Mouse (Mus musculus) MEL (cell line): ENCODE data around the gene Fndc5. TPM values are rescaled to one million over a fixed set of nuclear protein-coding genes. Genes with fewer than 3 reads are reported as not detected.

ENCODE experiments used
- DNase-seq: peaks from one replicate; pipeline ENCODE4 v3.0.0; 2011; ENCODE audit warnings: low read depth, low spot score
- H3K27ac ChIP-seq: 2 replicates; pipeline ENCODE4 v1.5.1; 2012; ENCODE audit warnings: low read depth, mild to moderate bottlenecking, control low read depth, low read length, moderate library complexity; ENCODE audit not compliant: control insufficient read depth
- H3K27me3 ChIP-seq, 2 experiments: fragments of 150-350 bp in 1 of 2; sonication (generic) in 1 of 2; 2 replicates each; pipeline ENCODE4 v1.6.1; 2012; ENCODE audit warnings: low read length in 2 of 2, mild to moderate bottlenecking in 2 of 2, improper control_type of control experiment in 1 of 2, moderate library complexity in 1 of 2; ENCODE audit not compliant: insufficient read depth in 2 of 2, control insufficient read depth in 1 of 2
- H3K36me3 ChIP-seq, 2 experiments: 2 replicates each; pipeline ENCODE4 v1.6.1; 2012 to 2014; ENCODE audit warnings: low read length in 2 of 2, improper control_type of control experiment in 1 of 2, inconsistent platforms in 1 of 2, mild to moderate bottlenecking in 1 of 2; ENCODE audit not compliant: insufficient read depth in 2 of 2, control insufficient read depth in 1 of 2
- H3K4me1 ChIP-seq, 2 experiments: fragments of 150-350 bp in 1 of 2; sonication (generic) in 1 of 2; 2 replicates each; pipeline ENCODE4 v1.6.1; 2012; ENCODE audit warnings: low read length in 2 of 2, improper control_type of control experiment in 1 of 2, mild to moderate bottlenecking in 1 of 2; ENCODE audit not compliant: insufficient read depth in 2 of 2, control insufficient read depth in 1 of 2
- H3K4me3 ChIP-seq, 2 experiments: fragments of 150-350 bp in 1 of 2; sonication (generic) in 1 of 2; 2 replicates each; pipeline ENCODE4 v1.5.1; 2012; ENCODE audit warnings: low read depth in 2 of 2, low read length in 2 of 2, mild to moderate bottlenecking in 2 of 2, moderate library complexity in 2 of 2, control low read depth in 1 of 2, improper control_type of control experiment in 1 of 2; ENCODE audit not compliant: control insufficient read depth in 1 of 2, insufficient read depth in 1 of 2
- H3K79me2 ChIP-seq: 2 replicates; pipeline ENCODE4 v1.6.1; 2012; ENCODE audit warnings: mild to moderate bottlenecking, low read length, moderate library complexity; ENCODE audit not compliant: control insufficient read depth, poor library complexity, insufficient read depth
- H3K9ac ChIP-seq: 2 replicates; pipeline ENCODE4 v1.6.1; 2012; ENCODE audit warnings: low read depth, mild to moderate bottlenecking, control low read depth, low read length, moderate library complexity; ENCODE audit not compliant: control insufficient read depth, poor library complexity, severe bottlenecking
- H3K9me3 ChIP-seq: fragments of 150-350 bp; sonication (generic); replicated peaks from 2 replicates; pipeline ENCODE4 v1.6.1; 2012; ENCODE audit warnings: mild to moderate bottlenecking, low read length, improper control_type of control experiment, moderate library complexity; ENCODE audit not compliant: insufficient read depth
- CHD2 ChIP-seq: IDR thresholded peaks from 2 replicates; pipeline ENCODE4 v1.6.1; 2011; ENCODE audit warnings: low read length, improper control_type of control experiment
- CTCF ChIP-seq, 3 experiments: IDR thresholded peaks in 2 of 3; conservative IDR thresholded peaks in 1 of 3; 2 replicates each; pipeline ENCODE4 v1.5.1; 2011 to 2012; ENCODE audit warnings: low read length in 3 of 3, low read depth in 2 of 3, mild to moderate bottlenecking in 2 of 3, improper control_type of control experiment in 1 of 3, inconsistent platforms in 1 of 3, mixed read lengths in 1 of 3, moderate library complexity in 1 of 3; ENCODE audit not compliant: control insufficient read depth in 1 of 3, insufficient read depth in 1 of 3, poor library complexity in 1 of 3, severe bottlenecking in 1 of 3
- E2F4 ChIP-seq: IDR thresholded peaks from 2 replicates; pipeline ENCODE4 v1.6.1; 2011; ENCODE audit warnings: low read depth, low read length, improper control_type of control experiment, borderline replicate concordance
- ELF1 ChIP-seq: IDR thresholded peaks from 2 replicates; pipeline ENCODE4 v1.6.1; 2014; ENCODE audit warnings: low read depth, mild to moderate bottlenecking, inconsistent platforms, low read length, improper control_type of control experiment, moderate library complexity
- MAZ ChIP-seq: IDR thresholded peaks from 2 replicates; pipeline ENCODE4 v1.6.1; 2012; ENCODE audit warnings: low read depth, mild to moderate bottlenecking, inconsistent platforms, low read length, improper control_type of control experiment
- MXI1 ChIP-seq: IDR thresholded peaks from 2 replicates; pipeline ENCODE4 v1.6.1; 2011; ENCODE audit warnings: mild to moderate bottlenecking, low read depth, low read length, improper control_type of control experiment
- POLR2A ChIP-seq, 2 experiments: IDR thresholded peaks; 2 replicates each; pipeline ENCODE4 v1.6.1; 2011 to 2012; ENCODE audit warnings: low read length in 2 of 2, mild to moderate bottlenecking in 2 of 2, control low read depth in 1 of 2, improper control_type of control experiment in 1 of 2, low read depth in 1 of 2, moderate library complexity in 1 of 2; ENCODE audit not compliant: control insufficient read depth in 1 of 2, insufficient read depth in 1 of 2, poor library complexity in 1 of 2
- POLR2AphosphoS5 ChIP-seq: IDR thresholded peaks from 2 replicates; pipeline ENCODE4 v1.6.1; 2012; ENCODE audit warnings: low read depth, borderline replicate concordance, mild to moderate bottlenecking, inconsistent platforms, low read length, moderate library complexity, mixed read lengths
- RAD21 ChIP-seq: IDR thresholded peaks from 2 replicates; pipeline ENCODE4 v1.6.1; 2011; ENCODE audit warnings: mild to moderate bottlenecking, low read depth, low read length, improper control_type of control experiment
- RCOR1 ChIP-seq: IDR thresholded peaks from 2 replicates; pipeline ENCODE4 v1.6.1; 2012; ENCODE audit warnings: low read depth, mild to moderate bottlenecking, inconsistent platforms, low read length, improper control_type of control experiment
- SIN3A ChIP-seq: IDR thresholded peaks from 2 replicates; pipeline ENCODE4 v1.6.1; 2012; ENCODE audit warnings: low read length, improper control_type of control experiment, inconsistent platforms
- SMC3 ChIP-seq: IDR thresholded peaks from 2 replicates; pipeline ENCODE4 v1.6.1; 2011; ENCODE audit warnings: low read depth, low read length, improper control_type of control experiment
- TBP ChIP-seq: IDR thresholded peaks from 2 replicates; pipeline ENCODE4 v1.8.0; 2011; ENCODE audit warnings: low read depth, low read length, improper control_type of control experiment
- TCF12 ChIP-seq: IDR thresholded peaks from 2 replicates; pipeline ENCODE4 v1.6.1; 2014; ENCODE audit warnings: low read depth, mild to moderate bottlenecking, inconsistent platforms, low read length, improper control_type of control experiment, moderate library complexity
- ZC3H11A ChIP-seq: IDR thresholded peaks from 2 replicates; pipeline ENCODE4 v1.6.1; 2012; ENCODE audit warnings: low read depth, mild to moderate bottlenecking, inconsistent platforms, low read length, improper control_type of control experiment
- ZNF384 ChIP-seq: IDR thresholded peaks from 2 replicates; pipeline ENCODE4 v1.6.1; 2012; ENCODE audit warnings: low read depth, mild to moderate bottlenecking, inconsistent platforms, low read length, improper control_type of control experiment
- polyA plus RNA-seq, 2 experiments: library from polyadenylated mRNA; stranded (reverse) in 1 of 2; unstranded in 1 of 2; fragments of >175 nt in 1 of 2; fragments of >200 nt in 1 of 2; gene quantifications; 2 replicates each; pipeline versions ENCODE4 v1.2.1 to v1.2.4; 2012; ENCODE audit warnings: low replicate concordance in 2 of 2, low read depth in 1 of 2; ENCODE audit not compliant: insufficient read length in 2 of 2, insufficient read depth in 1 of 2, missing spikeins in 1 of 2
- total RNA-seq: library from RNA; depleted of rRNA; stranded (reverse); fragments of 300-350 nt; gene quantifications from 2 replicates; pipeline ENCODE4 v1.2.3, GENCODE M21; 2012

Fndc5 gene
- total and polyA plus RNA-seq, 3 experiments: 15.8 to 123 (median 35.9) TPM

- Histone ChIP-seq H3K9me3 (no peaks in the 10 kb centered on the region), H3K27ac (peak overlapping the region; percentile 66; the same call in 1 of the 2 replicates), H3K27me3 (no peaks in the 10 kb centered on the region), H3K4me3 (peak overlapping the region; percentile 47 to 52; a peak in 3 of 4 replicates), H3K4me1 (peaks cover 6 to 10% of the 10 kb centered on the region in 2 experiments; a peak in 3 of 4 replicates), H3K36me3 (peaks cover 0 to 4% of the 10 kb centered on the region in 2 experiments; a peak in 2 of 4 replicates), H3K79me2 (peaks cover 1% of the 10 kb centered on the region; the same call in 1 of the 2 replicates), H3K9ac (peak overlapping the region; percentile 35)
- peak; percentile 93 for DNase-seq
- TF ChIP-seq SIN3A (0 out of 2 replicates have a peak, but pooled peaks have one; percentile 5), RCOR1 (no peak), ZNF384 (0 out of 2 replicates have a peak, but pooled peaks have one; percentile 27), POLR2AphosphoS5 (no peak), TCF12 (0 out of 2 replicates have a peak, but pooled peaks have one; percentile 17), ELF1 (peak; percentile 45; the same call in 1 of the 2 replicates), E2F4 (no peak), MXI1 (no peak)
Measured at GRCm38 (mm10) chr4:129130755-129131303, 6.0 kb upstream of the Fndc5 start.

- Histone ChIP-seq H3K4me1 (peaks cover 18 to 32% of the 10 kb centered on the region in 2 experiments), H3K9ac (peak overlapping the region; percentile 78), H3K27ac (0 out of 2 replicates have a peak overlapping the region, but pooled peaks have one; percentile 3), H3K36me3 (peaks cover 0 to 25% of the 10 kb centered on the region in 2 experiments; a peak in 2 of 4 replicates), H3K4me3 (peak overlapping the region; percentile 61 to 62), H3K27me3 (no peaks in the 10 kb centered on the region), H3K9me3 (no peaks in the 10 kb centered on the region), H3K79me2 (peaks cover 3% of the 10 kb centered on the region; the same call in 1 of the 2 replicates)
- DNase-seq: peak; percentile 80
- TF ChIP-seq MAZ (0 out of 2 replicates have a peak, but pooled peaks have one; percentile 29), POLR2A (IDR thresholded peaks at IDR 0.05; ENCODE audit: control insufficient read depth in 1 of 2, insufficient read depth in 1 of 2, low read depth in 1 of 2, low read length in 2 of 2, poor library complexity in 1 of 2) (peak; percentile 24 to 42; a peak in 1 of 4 replicates), ZC3H11A (peak; percentile 52), RAD21 (peak; percentile 61), CTCF (IDR thresholded peaks at IDR 0.05 in 2 of 3, conservative IDR thresholded peaks at IDR 0.05 in 1 of 3; ENCODE audit: control insufficient read depth in 1 of 3, insufficient read depth in 1 of 3, low read depth in 2 of 3, low read length in 3 of 3, poor library complexity in 1 of 3, severe bottlenecking in 1 of 3) (peak; percentile 78 to 93 (median 87)), SMC3 (peak; percentile 90), TBP (0 out of 2 replicates have a peak, but pooled peaks have one; percentile 39), CHD2 (no peak), E2F4 (no peak)
Measured at GRCm38 (mm10) chr4:129134799-129135585, 1.8 kb upstream of the Fndc5 start.
